Mouse (Mus musculus) brain, embryonic 14.5 days (tissue): ENCODE data around the gene Tcta.

Experiments
- CTCF ChIP-seq: fragments of 200-500 bp; IDR thresholded peaks from 2 replicates; pipeline ENCODE4 v1.5.1; 2012; ENCODE audit warnings: inconsistent platforms, mild to moderate bottlenecking, moderate library complexity, borderline replicate concordance; ENCODE audit not compliant: insufficient read depth, insufficient read length; ENCODE audit errors: extremely low read depth
- POLR2A ChIP-seq: fragments of 200-500 bp; IDR thresholded peaks from 2 replicates; pipeline ENCODE4 v1.6.1; 2012; ENCODE audit warnings: mild to moderate bottlenecking, inconsistent platforms, borderline replicate concordance; ENCODE audit not compliant: poor library complexity, insufficient read depth, insufficient read length, severe bottlenecking; ENCODE audit errors: extremely low read depth

- TF ChIP-seq POLR2A = no peak
- no peak for TF ChIP-seq CTCF
Measured at GRCm38 (mm10) chr9:108274476-108275330, 31.3 kb downstream of the Tcta start.
